Mouse (Mus musculus) embryonic facial prominence, embryonic 15.5 days (tissue): ENCODE measurements around the gene H2-DMb1. TPM values are rescaled to one million over a fixed set of nuclear protein-coding genes. Genes with fewer than 3 reads are reported as not detected.
A peak's percentile ranks its signal among the peaks of the same experiment; 100 is the strongest.

Source experiments
- ATAC-seq: fragments of 200-750 bp; cut with Nextera tagmentation; 2 replicates; pipeline ENCODE4 v1.8.0; 2017; ENCODE audit warnings: low read depth, moderate TSS enrichment; ENCODE audit not compliant: insufficient number of reproducible peaks, low FRiP score, low TSS enrichment
- H3K27ac ChIP-seq: fragments of 300-500 bp; sonication (generic); replicated peaks from 2 replicates; pipeline ENCODE4 v1.5.1; 2015; ENCODE audit warnings: mild to moderate bottlenecking, inconsistent platforms
- H3K27me3 ChIP-seq: fragments of 300-500 bp; sonication (generic); 2 replicates; pipeline ENCODE4 v1.6.1; 2015; ENCODE audit warnings: inconsistent platforms
- H3K36me3 ChIP-seq: fragments of 300-500 bp; sonication (generic); 2 replicates; pipeline ENCODE4 v1.6.1; 2015; ENCODE audit warnings: mild to moderate bottlenecking, inconsistent platforms
- H3K4me1 ChIP-seq: fragments of 300-500 bp; sonication (generic); 2 replicates; pipeline ENCODE4 v1.6.1; 2015; ENCODE audit warnings: inconsistent platforms
- H3K4me2 ChIP-seq: fragments of 300-500 bp; sonication (generic); replicated peaks from 2 replicates; pipeline ENCODE4 v1.6.1; 2015; ENCODE audit warnings: mild to moderate bottlenecking, inconsistent platforms
- H3K4me3 ChIP-seq: fragments of 300-500 bp; sonication (generic); replicated peaks from 2 replicates; pipeline ENCODE4 v1.5.1; 2015; ENCODE audit warnings: mild to moderate bottlenecking, inconsistent platforms
- H3K9ac ChIP-seq: fragments of 300-500 bp; sonication (generic); 2 replicates; pipeline ENCODE4 v1.6.1; 2015; ENCODE audit warnings: inconsistent platforms
- H3K9me3 ChIP-seq: fragments of 300-500 bp; sonication (generic); replicated peaks from 2 replicates; pipeline ENCODE4 v1.6.1; 2016; ENCODE audit warnings: inconsistent platforms
- WGBS: fragments of 180-500 bp; shearing (Covaris S2); methylation state at CpG from one replicate; pipeline ENCODE4 v1.1.7; 2015; 5-methylcytosine and 5-hydroxymethylcytosine counted together
- polyA plus RNA-seq: library from polyadenylated mRNA; unstranded; fragments of >200 nt; fragmentation: Nextera tagmentation; extraction: Ambion mirVana; gene quantifications from 2 replicates; pipeline ENCODE4 v1.2.1, GENCODE M21; 2015

H2-DMb1 gene
- polyA plus RNA-seq, 1 experiment from 2014 or later, result 3.8 TPM

GRCm38 (mm10) chr17:34117421-34118112 lies 35.3 kb upstream of the H2-DMb1 start:
- peaks cover 60% of the 10 kb centered on the region for H3K36me3 ChIP-seq
- no peaks in the 10 kb centered on the region for H3K27me3 ChIP-seq
- no peak overlapping the region for H3K27ac ChIP-seq
- peak overlapping the region; percentile 63 for H3K9ac ChIP-seq
- no peaks in the 10 kb centered on the region for H3K9me3 ChIP-seq
- peaks cover 24% of the 10 kb centered on the region for H3K4me1 ChIP-seq
- peak overlapping the region; percentile 85 for H3K4me2 ChIP-seq
- no peak for ATAC-seq
- WGBS, result 2% methylated on average over 5 of the region's 5 CpGs
- peak overlapping the region; percentile 75 for H3K4me3 ChIP-seq

- H3K36me3 ChIP-seq, result peaks cover 53% of the 10 kb centered on the region
- peak overlapping the region; percentile 75 for H3K4me3 ChIP-seq
Measured at GRCm38 (mm10) chr17:34118113-34118872, 34.6 kb upstream of the H2-DMb1 start.

GRCm38 (mm10) chr17:34118873-34119248 lies 34.0 kb upstream of the H2-DMb1 start:
- Histone ChIP-seq H3K9me3 (no peaks in the 10 kb centered on the region), H3K4me3 (peak overlapping the region; percentile 75), H3K27me3 (no peaks in the 10 kb centered on the region), H3K27ac (peak overlapping the region; percentile 100), H3K4me1 (peaks cover 24% of the 10 kb centered on the region), H3K36me3 (peaks cover 47% of the 10 kb centered on the region), H3K9ac (peak overlapping the region; percentile 63), H3K4me2 (peak overlapping the region; percentile 85)
- no peak for ATAC-seq
- WGBS, result under 1% methylated on average over 38 of the region's 38 CpGs

More at GRCm38 (mm10) chr17:34118113-34118872, 34.6 kb upstream of the H2-DMb1 start:
- H3K4me2 ChIP-seq, result peak overlapping the region; percentile 85
- peak overlapping the region; percentile 63 for H3K9ac ChIP-seq
- H3K27me3 ChIP-seq, result no peaks in the 10 kb centered on the region
- H3K4me1 ChIP-seq, result peaks cover 19% of the 10 kb centered on the region
- under 1% methylated on average over 67 of the region's 67 CpGs for WGBS
- H3K27ac ChIP-seq, result peak overlapping the region; percentile 100
- H3K9me3 ChIP-seq, result no peaks in the 10 kb centered on the region
- no peak for ATAC-seq

- Histone ChIP-seq H3K4me3 (peak within 1 kb of the TSS; percentile 75), H3K9me3 (no peaks in the 10 kb centered on the region), H3K27me3 (no peaks in the 10 kb centered on the region), H3K9ac (peak within 1 kb of the TSS; percentile 91), H3K36me3 (peaks cover 41% of the 10 kb centered on the region), H3K4me1 (peaks cover 29% of the 10 kb centered on the region), H3K4me2 (peak within 1 kb of the TSS; percentile 85), H3K27ac (peak within 1 kb of the TSS; percentile 100)
- WGBS, result under 1% methylated on average over 95 of the region's 96 CpGs
- peak; percentile 81 for ATAC-seq
Measured at GRCm38 (mm10) chr17:34119249-34120179, 33.4 kb upstream of the H2-DMb1 start, which contains the start of gene H2-DMa. H2-DMa (plus strand) TSS chr17:34119541.

DNA sequence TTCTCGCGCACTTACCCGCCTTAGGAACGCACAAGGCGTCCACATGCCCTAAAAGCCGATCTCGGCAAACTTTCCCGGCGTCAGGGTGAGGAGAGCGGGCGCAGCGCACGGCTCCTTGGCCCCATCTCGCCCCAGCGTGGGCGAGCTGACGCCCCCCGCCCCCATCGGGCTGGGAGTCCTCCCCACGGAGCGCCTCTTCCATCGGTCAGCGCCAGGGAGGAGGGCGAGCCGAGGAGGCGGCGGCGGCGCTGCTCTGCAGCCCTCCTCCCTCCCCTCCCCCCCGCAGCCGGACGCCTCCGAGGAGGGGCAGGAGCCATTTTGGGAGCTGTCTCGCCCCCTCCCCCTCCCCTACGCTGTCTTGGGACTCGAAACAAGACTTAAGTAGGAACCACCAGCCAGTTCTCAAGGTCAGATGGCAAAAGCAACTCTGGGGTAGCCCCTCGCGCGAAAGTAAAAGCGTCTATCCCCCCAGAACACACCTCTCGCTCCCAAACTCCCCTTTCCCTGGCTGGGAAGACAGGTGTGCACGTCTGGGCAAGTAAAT lies 32.6 kb upstream of the H2-DMb1 start:
- peak; percentile 30 for ATAC-seq
- Histone ChIP-seq H3K4me2 (peak overlapping the region; percentile 85), H3K27me3 (no peaks in the 10 kb centered on the region), H3K4me1 (peaks cover 32% of the 10 kb centered on the region), H3K9me3 (no peaks in the 10 kb centered on the region), H3K9ac (peak overlapping the region; percentile 91), H3K4me3 (peak overlapping the region; percentile 75), H3K36me3 (peaks cover 34% of the 10 kb centered on the region), H3K27ac (peak overlapping the region; percentile 100)
- under 1% methylated on average over 40 of the region's 42 CpGs for WGBS

GRCm38 (mm10) chr17:34120814-34121171 lies 32.1 kb upstream of the H2-DMb1 start:
- peak overlapping the region; percentile 100 for H3K27ac ChIP-seq
- H3K4me1 ChIP-seq, result peaks cover 27% of the 10 kb centered on the region
- peak overlapping the region; percentile 85 for H3K4me2 ChIP-seq
- peaks cover 28% of the 10 kb centered on the region for H3K36me3 ChIP-seq
- peak overlapping the region; percentile 75 for H3K4me3 ChIP-seq
- H3K27me3 ChIP-seq, result no peaks in the 10 kb centered on the region
- peak overlapping the region; percentile 91 for H3K9ac ChIP-seq
- no peaks in the 10 kb centered on the region for H3K9me3 ChIP-seq
- ATAC-seq, result no peak; the same call in none of the 2 replicates
- under 1% methylated on average over 31 of the region's 31 CpGs for WGBS

GRCm38 (mm10) chr17:34121172-34121878 lies 31.5 kb upstream of the H2-DMb1 start:
- no peaks in the 10 kb centered on the region for H3K9me3 ChIP-seq
- H3K4me2 ChIP-seq, result peak overlapping the region; percentile 85
- peaks cover 24% of the 10 kb centered on the region for H3K36me3 ChIP-seq
- H3K27me3 ChIP-seq, result no peaks in the 10 kb centered on the region
- H3K27ac ChIP-seq, result peak overlapping the region; percentile 100
- peaks cover 24% of the 10 kb centered on the region for H3K4me1 ChIP-seq
- H3K9ac ChIP-seq, result peak overlapping the region; percentile 91
- ATAC-seq, result peak; percentile 44
- WGBS, result under 1% methylated on average over 34 of the region's 35 CpGs
- H3K4me3 ChIP-seq, result peak overlapping the region; percentile 75

- H3K4me3 ChIP-seq, result peak overlapping the region; percentile 75
- H3K9me3 ChIP-seq, result no peaks in the 10 kb centered on the region
- H3K27ac ChIP-seq, result peak overlapping the region; percentile 100
- H3K9ac ChIP-seq, result peak overlapping the region; percentile 91
- H3K4me2 ChIP-seq, result peak overlapping the region; percentile 85
- no peak for ATAC-seq
- 3% methylated on average over 10 of the region's 10 CpGs for WGBS
- peaks cover 24% of the 10 kb centered on the region for H3K4me1 ChIP-seq
- H3K36me3 ChIP-seq, result peaks cover 19% of the 10 kb centered on the region
- no peaks in the 10 kb centered on the region for H3K27me3 ChIP-seq
Measured at GRCm38 (mm10) chr17:34121879-34122187, 31.0 kb upstream of the H2-DMb1 start.

- Histone ChIP-seq H3K4me1 (peaks cover 26% of the 10 kb centered on the region), H3K4me3 (peak within 1 kb of the TSS; percentile 75), H3K9ac (peak within 1 kb of the TSS; percentile 91), H3K9me3 (no peaks in the 10 kb centered on the region), H3K27me3 (no peaks in the 10 kb centered on the region), H3K36me3 (peaks cover 14% of the 10 kb centered on the region), H3K4me2 (peak within 1 kb of the TSS; percentile 85), H3K27ac (peak within 1 kb of the TSS; percentile 100)
- ATAC-seq, result peak; percentile 68
- under 1% methylated on average over 53 of the region's 75 CpGs for WGBS
Measured at GRCm38 (mm10) chr17:34122188-34122984, 30.5 kb upstream of the H2-DMb1 start, which contains the start of gene Brd2. Brd2 (minus strand) TSS chr17:34122634.
